Mouse (Mus musculus): ENCODE results near the gene Snx18.

Gene Snx18

DNA sequence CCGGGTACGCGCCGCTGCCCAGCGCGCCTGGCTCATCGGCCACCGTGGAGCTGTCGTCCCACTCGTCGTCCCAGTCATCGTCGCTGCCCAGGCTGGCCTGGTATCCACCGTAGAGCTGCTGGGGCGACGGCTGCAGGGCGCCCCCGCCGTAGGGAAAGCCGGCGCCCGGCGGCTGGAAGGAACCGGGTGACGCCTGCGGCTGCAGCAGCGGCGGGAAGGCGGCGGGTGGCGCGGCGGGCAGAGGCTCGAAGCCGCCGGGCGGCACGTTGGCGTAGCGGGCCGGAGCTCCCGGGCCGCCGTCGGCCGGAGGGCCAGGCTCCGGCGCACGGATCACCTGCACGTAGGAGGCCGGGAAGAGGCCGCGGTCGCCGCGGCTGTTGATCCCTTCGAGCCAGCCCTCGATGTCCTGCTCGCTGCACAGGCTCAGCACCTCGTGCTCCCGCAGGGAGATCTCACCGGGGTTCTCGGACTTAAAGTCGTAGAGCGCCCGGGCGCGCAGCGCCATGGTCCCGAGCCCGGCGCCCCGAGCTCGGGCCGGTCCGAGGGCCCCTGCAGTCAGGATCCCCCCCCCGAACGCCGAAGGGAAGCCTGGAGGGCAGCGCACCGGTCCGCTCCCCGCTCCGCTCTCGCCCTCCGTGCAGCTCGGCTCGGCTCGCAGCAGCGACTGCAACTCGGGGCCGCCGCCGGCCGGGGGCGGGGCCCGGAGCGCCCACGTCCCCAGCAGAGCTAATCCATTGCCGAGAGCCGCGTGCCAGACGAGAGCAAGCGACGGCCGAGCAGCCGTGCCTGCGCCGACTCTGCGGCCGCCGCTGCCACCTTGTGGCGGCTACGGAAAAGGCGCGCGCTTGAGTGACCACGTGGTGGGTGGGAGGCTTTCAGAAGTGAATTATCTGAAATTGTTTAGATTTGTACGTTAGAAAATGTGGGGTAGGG, at the start of gene Snx18:
TSS of gene Snx18 (minus strand) at position 674 of the 933 bp plus-strand sequence.
- DNase-seq = peak; percentile 93 to 97

GRCm38 (mm10) chr13:113663883-113664282, 45.5 kb upstream of the Snx18 start:
- DNase-seq = no peak

DNA sequence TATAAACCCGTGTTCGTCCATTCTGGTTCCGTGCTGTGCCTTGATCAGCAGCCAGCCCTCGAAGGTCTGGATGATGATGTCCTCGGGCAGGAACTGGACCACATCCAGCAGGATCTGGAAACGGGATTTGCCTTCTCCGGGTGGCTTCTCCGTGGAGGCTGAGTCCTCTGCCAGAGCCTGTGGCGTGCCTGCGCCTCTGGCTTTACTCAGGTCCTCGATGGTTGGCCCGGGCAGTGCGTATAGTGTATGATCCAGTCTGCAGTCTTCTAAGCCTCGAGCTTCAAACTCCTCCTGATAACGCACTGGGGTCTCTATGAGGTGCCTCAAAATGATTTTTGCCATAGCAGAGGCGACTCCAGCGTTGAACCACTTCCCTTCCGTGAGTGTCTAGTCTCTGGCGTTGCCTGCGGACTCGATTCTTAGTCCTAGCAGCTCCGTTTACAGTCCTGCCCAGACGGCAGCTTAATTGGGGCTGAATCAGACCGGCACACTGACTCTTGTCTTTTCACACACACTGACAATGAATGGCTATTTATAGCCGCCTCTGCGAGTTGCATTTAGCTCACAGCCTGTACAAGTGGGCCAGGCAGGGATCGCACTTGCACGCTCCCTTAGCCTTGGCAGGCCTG, 44.9 kb upstream of the Snx18 start, which contains the start of gene Hspb3:
TSS of gene Hspb3 (minus strand) at position 526 of the 629 bp plus-strand sequence.
- no peak for DNase-seq

DNA sequence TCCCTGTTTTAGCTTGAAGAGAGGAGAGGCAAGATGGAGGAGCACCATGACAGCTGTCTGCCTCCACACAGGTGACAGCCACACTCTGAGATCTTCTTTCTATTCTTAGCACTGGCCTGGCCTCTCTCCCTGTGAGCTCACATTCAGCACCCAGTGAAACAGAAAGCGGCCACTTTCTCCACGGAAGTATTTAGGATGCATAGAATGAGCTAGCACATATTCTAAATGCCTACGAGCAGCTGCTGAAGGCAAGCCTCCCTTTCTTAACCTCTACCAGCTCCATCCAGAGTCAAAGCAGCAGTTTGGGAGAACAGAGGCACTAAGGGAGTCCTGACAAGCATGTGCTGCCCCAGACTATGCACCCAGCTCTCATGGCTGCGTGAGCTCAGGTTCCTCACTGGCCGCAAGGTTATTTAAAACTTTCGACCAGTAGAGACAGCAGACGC, 43.5 kb upstream of the Snx18 start:
- no peak for DNase-seq

GRCm38 (mm10) chr13:113660576-113661310, 42.4 kb upstream of the Snx18 start:
- DNase-seq = no peak

- no peak for DNase-seq
These were observed 38.8 kb upstream of the Snx18 start for GRCm38 (mm10) chr13:113657204-113657603.

DNA sequence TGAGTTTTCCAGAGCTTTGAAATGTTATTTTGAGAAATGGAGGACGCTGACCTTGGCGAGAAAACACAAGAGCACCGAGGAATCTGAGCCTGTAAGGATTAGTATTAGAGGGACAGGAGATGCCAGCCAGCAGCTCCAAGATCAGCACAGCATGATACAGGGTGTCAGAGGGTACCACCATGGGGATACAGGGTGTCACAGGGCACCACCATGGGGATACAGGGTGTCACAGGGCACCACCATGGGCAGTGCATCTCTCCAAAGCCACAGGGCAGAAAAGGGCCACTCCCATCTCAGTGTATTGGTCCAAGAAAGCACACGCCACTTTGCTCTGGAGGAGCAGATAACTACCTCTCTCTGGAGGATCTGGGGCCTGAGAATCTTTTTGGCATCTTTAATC, 38.3 kb upstream of the Snx18 start:
- DNase-seq = no peak

DNA sequence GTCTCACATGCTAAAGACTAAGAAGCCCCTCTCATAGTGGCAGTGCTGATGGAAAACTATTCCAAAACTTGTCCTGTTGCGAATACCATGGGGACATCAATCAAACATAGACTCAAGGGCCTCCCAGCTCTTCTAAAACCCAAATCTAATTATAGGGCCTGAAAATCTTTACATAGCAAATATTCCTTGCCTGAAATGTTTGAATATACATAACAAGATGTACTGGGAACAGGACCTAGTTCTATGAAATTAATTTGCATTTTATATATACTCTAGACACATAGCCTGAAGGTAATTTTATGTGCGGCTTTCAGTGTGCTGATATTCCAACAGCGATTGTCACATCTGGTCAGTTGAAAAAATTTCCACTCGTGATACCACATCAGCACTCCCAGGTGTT, 37.1 kb upstream of the Snx18 start:
- no peak for DNase-seq

DNA sequence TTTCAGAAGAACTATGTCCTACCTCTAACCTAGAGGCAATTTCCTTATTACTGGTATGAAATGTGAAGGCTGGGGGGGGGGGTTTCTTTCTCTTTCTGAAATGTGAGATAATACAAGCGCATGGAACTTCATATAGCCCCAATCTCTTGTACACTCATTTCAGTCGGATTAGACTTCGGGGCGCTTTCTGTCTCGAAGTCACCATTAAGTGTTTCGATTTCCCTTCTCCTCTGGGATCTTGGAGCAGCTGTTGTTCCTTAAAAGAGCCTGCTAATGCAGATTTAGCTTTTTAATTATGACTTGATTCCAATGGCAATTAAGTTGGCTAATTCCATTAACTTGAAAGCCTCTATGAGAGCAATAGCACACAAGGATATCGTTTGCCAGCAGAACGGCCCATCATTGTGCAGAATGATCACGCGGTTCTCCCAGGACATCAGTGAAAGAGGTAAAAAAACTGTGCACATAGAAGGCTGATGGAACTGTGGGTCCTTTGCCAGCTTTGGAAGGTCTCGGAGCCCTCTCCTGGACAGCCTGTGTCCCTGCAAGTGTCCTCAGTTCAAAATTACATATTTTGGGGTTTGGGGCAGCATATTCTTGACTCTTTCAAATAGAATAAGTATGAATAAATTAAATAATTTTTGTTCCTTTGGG, 22.7 kb upstream of the Snx18 start:
- DNase-seq = no peak

DNA sequence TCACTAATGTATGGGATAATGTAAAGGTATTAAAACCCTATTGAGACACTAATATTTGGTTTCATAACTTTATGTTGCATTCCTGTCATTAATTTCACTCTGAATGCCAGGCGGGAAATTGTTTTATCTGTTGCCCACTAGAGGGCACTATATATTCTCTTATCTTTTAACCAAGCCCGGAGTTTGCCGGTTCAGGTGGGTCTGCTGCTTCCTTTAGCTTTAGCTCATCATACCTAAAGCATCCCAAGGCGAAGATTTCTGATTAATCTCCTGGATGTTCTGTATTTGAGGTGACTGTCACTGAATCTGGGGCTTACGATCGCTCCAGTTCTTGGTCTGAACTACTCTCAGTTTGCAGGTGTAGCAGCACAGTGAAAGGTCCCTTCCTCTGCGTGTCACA, 20.6 kb upstream of the Snx18 start:
- no peak for DNase-seq

GRCm38 (mm10) chr13:113635799-113636222, 17.4 kb upstream of the Snx18 start:
- no peak for DNase-seq

GRCm38 (mm10) chr13:113634732-113635481, 16.5 kb upstream of the Snx18 start:
- DNase-seq = no peak

- no peak for DNase-seq
These were observed 14.1 kb upstream of the Snx18 start for GRCm38 (mm10) chr13:113632506-113632905.

DNA sequence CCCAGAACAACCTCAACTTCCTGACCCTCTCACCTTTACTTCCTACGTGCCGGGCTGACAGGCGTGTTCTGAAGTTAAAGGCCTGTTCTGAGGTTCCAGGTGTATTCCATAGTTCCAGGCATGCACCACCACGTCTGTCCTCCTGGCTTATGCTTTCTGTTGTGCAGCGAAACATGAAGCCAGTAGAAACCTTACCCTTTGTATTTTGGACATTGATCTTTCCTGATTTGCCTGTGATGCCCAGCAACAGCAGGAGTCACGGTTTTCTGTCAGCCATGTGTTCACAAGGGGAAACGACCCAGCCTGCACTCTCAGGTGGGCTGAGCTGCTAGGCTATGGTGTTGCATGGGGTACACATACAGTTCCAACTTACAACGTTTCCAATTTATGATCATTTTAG, 9.2 kb upstream of the Snx18 start:
- no peak for DNase-seq

GRCm38 (mm10) chr13:113622865-113623255, 4.5 kb upstream of the Snx18 start:
- DNase-seq = no peak

DNA sequence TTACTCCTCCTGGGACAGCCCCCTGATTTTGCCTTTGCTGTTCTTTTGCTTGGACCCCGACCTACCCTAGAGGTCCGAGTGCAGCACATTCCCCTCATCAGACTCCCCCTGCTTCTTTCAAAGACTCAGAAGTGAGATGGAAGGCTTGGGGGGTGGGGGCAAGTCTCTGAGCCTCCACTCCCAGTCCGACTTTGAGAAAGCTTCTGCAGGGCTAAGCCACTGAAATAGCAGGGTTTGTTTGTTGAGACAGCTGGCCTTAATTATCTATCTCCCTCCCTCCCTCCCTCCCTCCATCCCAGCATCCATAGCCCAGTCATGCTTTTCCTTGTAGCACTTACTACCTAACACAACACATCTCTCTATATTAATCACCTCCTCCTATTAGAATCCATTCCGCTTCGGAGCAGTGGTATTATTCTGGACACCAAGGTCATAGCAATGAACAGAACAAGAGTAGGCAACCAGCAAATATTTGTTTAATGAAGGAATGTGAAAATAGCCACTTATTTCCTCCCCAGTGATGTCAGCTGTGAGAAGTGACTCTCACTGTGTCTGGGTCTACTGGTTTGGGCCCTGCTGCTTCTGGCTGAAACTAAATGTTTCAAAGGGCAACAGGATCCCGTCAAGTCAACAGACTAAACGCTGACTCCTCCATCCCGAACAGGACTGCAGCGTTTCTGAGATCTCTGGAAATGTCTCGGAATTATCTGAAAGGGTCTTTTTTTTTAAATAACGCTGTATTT, 3.9 kb upstream of the Snx18 start:
- peak; percentile 47 to 59 for DNase-seq

DNA sequence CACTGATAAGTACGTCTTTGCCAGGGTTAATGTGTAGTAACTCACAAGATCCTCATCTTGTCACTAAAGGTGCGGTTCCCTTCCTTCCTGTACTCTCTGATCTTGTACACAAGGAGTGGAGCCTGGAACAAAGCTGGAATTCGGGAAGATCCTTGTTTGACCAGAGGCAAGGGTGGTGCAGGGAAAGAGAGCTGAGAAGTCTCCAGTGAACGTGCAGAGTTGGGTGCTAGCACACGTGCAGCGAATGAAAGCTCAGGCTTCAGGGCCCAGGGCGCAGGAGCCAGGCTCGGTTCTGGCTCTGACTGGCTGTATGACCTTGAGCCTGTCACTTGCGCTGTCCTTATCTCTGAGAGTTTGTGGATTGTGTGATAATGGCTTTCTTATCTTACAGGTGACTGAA, 639 bp upstream of the Snx18 start:
- no peak for DNase-seq

- DNase-seq = peak; percentile 41 to 53
These were observed 950 bp downstream of the Snx18 start for GRCm38 (mm10) chr13:113617338-113617890.

GRCm38 (mm10) chr13:113616751-113617337, 1.5 kb downstream of the Snx18 start:
- peak; percentile 30 to 54 for DNase-seq

DNA sequence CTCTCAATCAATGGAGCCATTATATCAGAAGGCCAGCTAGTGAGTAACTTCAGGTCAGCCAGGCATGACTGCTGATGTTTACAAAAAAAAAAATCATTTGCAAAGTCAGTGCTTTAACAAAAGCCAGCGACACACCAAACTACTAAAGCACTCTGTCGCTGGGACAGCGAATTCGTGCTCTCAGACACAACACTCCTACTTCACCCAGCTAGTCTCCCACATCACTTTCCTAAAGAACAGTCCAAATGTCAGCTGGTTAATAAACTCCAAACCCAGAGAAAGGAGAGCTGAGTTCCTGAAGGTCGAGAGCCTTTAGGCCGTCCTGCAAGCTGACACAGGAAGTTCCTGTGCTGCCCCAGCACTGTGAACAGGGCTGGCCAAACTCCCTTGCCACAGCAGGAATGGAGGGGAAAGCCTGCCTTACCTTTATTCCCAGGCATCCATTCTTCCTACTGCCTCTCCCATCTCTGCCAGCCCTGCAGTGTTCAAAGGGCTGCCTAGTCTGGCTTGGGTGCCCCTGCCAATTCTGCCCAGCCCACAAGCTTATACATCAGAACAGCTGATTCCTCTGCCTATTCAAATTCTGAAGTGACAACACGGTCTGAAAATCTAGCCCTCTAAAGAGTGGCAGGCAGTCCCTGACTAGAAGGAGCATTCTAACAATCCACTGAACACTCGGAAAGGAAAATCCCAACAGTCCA, 2.2 kb downstream of the Snx18 start:
- peak; percentile 44 to 63 for DNase-seq
